Mouse (Mus musculus): ENCODE measurements around the gene Rem1. TPM values are rescaled to one million over a fixed set of nuclear protein-coding genes. Genes with fewer than 3 reads are reported as not detected.

Gene Rem1
- polyA plus RNA-seq, 1 experiment, result 9.8 TPM

DNA sequence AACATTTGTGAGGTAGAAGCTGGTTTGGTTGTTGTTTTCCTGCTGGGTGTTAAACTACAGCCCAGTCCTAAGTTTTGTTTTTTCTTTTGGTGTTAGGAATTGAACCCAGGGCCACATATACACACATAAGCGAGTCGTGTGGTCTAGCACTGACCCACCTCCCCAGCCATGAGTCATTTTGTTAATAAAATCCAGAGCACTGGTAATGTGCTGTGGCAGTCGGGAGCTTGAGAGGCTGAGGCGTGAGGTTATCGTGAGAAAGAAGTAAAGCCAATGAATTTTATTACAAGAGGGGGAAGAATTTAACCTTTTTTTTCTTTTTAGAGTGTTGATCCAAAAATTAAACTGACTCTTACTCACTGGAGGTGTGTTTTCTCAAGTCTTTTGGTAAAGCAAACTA lies 56.3 kb downstream of the Rem1 start:
- no peak for DNase-seq (ENCODE audit: low read depth in 1 of 2, low spot score in 2 of 2)
- Histone ChIP-seq H3K27ac (ENCODE audit: insufficient read depth, low read length) (no peak overlapping the region), H3K4me1 (ENCODE audit: control insufficient read depth, insufficient read depth, insufficient read length) (no peaks in the 10 kb centered on the region), H3K36me3 (ENCODE audit: control insufficient read depth, insufficient read depth, low read length) (peaks cover 60% of the 10 kb centered on the region), H3K4me3 (ENCODE audit: extremely low read depth, insufficient read depth, insufficient read length) (no peak overlapping the region), H3K27me3 (ENCODE audit: control insufficient read depth, insufficient read depth, low read length) (no peaks in the 10 kb centered on the region)
- 91% methylated on average over 5 of the region's 5 CpGs for WGBS
- TF ChIP-seq CTCF (IDR thresholded peaks at IDR 0.05; ENCODE audit: extremely low read depth, insufficient read depth, insufficient read length, insufficient replicate concordance), result no peak
- TF ChIP-seq POLR2A (IDR thresholded peaks at IDR 0.05; ENCODE audit: low read depth, low read length), result no peak

Other genes starting within 250 kb of the Rem1 start
- gene Sox12, start 228.9 kb upstream of the Rem1 start, polyA plus RNA-seq (2012; rRNA removed), result 4.0 and 4.6 TPM in 2 replicates
- gene Zcchc3, start 211.9 kb upstream of the Rem1 start, polyA plus RNA-seq (2012; rRNA removed), result 1.8 and 2.7 TPM in 2 replicates
- gene 6820408C15Rik, start 211.4 kb upstream of the Rem1 start, polyA plus RNA-seq (2012; rRNA removed), result 0.12 TPM in 1 of 2 replicates, not detected in the other
- gene Defb23, start 162.3 kb upstream of the Rem1 start, polyA plus RNA-seq (2012; rRNA removed), result not detected in 2 replicates
- not detected in 2 replicates for gene Defb20, start 149.9 kb upstream of the Rem1 start, polyA plus RNA-seq (2012; rRNA removed)
- gene Defb22, start 136.8 kb upstream of the Rem1 start, polyA plus RNA-seq (2012; rRNA removed), result not detected in 2 replicates
- not detected in 2 replicates for gene Defb26, start 115.3 kb upstream of the Rem1 start, polyA plus RNA-seq (2012; rRNA removed)
- gene Defb28, start 108.7 kb upstream of the Rem1 start, polyA plus RNA-seq (2012; rRNA removed), result not detected in 2 replicates
- gene Defb29, start 86.9 kb upstream of the Rem1 start, polyA plus RNA-seq (2012; rRNA removed), result not detected in 2 replicates
- not detected in 2 replicates for gene Gm17416, start 57.6 kb upstream of the Rem1 start, polyA plus RNA-seq (2012; rRNA removed)
- gene Defb21, start 54.2 kb upstream of the Rem1 start, polyA plus RNA-seq (2012; rRNA removed), result not detected in 2 replicates
- not detected in 2 replicates for gene Defb19, start 46.6 kb upstream of the Rem1 start, polyA plus RNA-seq (2012; rRNA removed)
- gene Defb45, start 27.6 kb upstream of the Rem1 start, polyA plus RNA-seq (2012; rRNA removed), result not detected in 2 replicates
- gene Defb36, start 22.6 kb upstream of the Rem1 start, polyA plus RNA-seq (2012; rRNA removed), result not detected in 2 replicates
- 0.65 TPM in 1 of 2 replicates, not detected in the other for gene Defb25, start 3.9 kb upstream of the Rem1 start, polyA plus RNA-seq (2012; rRNA removed)
- gene H13, start 42.5 kb downstream of the Rem1 start, polyA plus RNA-seq (2012; rRNA removed), result 82.8 and 145 TPM in 2 replicates
- gene Mcts2, start 60.1 kb downstream of the Rem1 start, polyA plus RNA-seq (2012; rRNA removed), result 0.79 and 1.5 TPM in 2 replicates
- 53.5 and 84.4 TPM in 2 replicates for gene Id1, start 109.3 kb downstream of the Rem1 start, polyA plus RNA-seq (2012; rRNA removed)
- 0.56 and 0.59 TPM in 2 replicates for gene Cox4i2, start 127.2 kb downstream of the Rem1 start, polyA plus RNA-seq (2012; rRNA removed)
- 36.2 and 57.4 TPM in 2 replicates for gene Bcl2l1, start 204.8 kb downstream of the Rem1 start, polyA plus RNA-seq (2012; rRNA removed)
- gene Tpx2, start 221.0 kb downstream of the Rem1 start, polyA plus RNA-seq (2012; rRNA removed), result 2.0 and 2.2 TPM in 2 replicates